Mouse (Mus musculus): ENCODE data around the gene Il6ra. TPM values are rescaled to one million over a fixed set of nuclear protein-coding genes. Genes with fewer than 3 reads are reported as not detected.
"Not testable (repeated sequence)": the region's sequence is repeated elsewhere in the genome, so short reads cannot be mapped to it uniquely, and the experiment has no call there.

The Il6ra gene
- total and polyA plus RNA-seq, 3 experiments = under 0.01 TPM; not detected in 2

DNA sequence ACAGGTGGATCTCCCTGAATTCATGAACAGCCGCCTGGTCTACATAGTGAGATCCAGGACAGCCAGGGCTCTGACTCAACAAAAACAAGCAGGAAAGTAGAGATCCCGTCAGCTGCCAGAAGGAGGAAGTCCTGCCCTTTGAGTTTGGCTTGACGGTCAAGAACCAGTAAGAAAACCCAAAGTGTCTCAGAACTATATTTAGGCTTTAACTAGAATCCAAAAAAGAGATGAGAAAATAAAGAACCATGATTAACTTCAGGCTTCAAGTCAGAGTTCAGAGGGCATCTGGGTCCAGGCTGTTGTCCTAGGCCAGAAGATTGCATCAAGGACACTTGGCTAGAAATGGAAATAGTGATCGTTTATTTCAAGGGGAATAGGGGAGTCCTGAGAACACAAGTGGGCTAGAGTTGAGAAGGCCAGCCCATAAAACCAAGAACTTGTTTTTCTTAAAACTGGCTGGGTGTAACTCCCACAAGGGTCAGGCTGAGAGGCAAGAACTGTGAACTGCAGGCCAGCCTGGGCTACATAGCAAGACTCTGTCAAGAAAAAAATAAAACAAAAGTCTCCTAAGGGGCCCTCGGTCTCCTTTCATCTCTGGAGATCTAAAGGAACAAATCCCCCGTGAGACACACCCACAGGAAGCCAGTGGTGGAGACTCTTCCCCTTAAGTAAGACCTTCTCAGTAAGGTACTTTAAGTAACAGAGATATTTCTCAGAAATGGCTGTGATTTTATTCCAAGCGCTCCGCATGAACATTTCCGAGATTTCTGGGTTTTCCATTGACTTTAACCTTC is 49.1 kb downstream of the Il6ra start:
- Histone ChIP-seq H3K4me3 (ENCODE audit: low read depth, low read length) (no peak overlapping the region), H3K9me3 (replicated peaks) (no peaks in the 10 kb centered on the region), H3K4me1 (ENCODE audit: insufficient read depth, low read depth, low read length) (no peaks in the 10 kb centered on the region), H3K36me3 (replicated peaks) (no peaks in the 10 kb centered on the region), H3K27me3 (ENCODE audit: insufficient read depth, low read length) (peaks cover 20% of the 10 kb centered on the region)
- no peak for ATAC-seq (ENCODE audit: extremely low read depth, insufficient number of reproducible peaks, low FRiP score, poor library complexity, severe bottlenecking)
- TF ChIP-seq POLR2AphosphoS5 (IDR thresholded peaks at IDR 0.05; ENCODE audit: insufficient replicate concordance, low read depth, low read length) (no peak), TAL1 (conservative IDR thresholded peaks at IDR 0.05; ENCODE audit: low read depth, low read length) (no peak), GATA1 (IDR thresholded peaks at IDR 0.05; ENCODE audit: borderline replicate concordance, low read length) (no peak), CTCF (IDR thresholded peaks at IDR 0.05; ENCODE audit: low read depth, low read length) (no peak), GATA2 (IDR thresholded peaks at IDR 0.05; ENCODE audit: borderline replicate concordance, low read depth, low read length) (no peak)
- no peak for DNase-seq (ENCODE audit: low spot score)

DNA sequence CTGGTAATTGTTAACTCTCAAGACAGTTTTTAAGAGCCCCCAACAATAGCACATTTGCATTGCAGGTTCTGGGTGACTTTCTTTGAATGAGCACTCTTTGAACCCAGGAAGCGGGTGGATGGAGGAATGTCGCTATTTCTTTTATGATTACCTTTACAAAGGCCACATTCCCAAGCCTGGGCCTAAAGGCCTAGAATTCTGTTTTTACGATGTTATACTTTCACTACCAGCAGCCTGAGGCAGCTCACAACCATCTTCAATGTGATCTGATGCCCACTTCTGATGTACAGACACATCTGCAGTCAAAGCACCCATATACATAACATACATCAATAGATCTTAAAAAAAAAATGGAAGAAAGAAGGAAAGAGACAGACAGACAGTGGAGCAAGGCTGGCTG is 49.7 kb downstream of the Il6ra start:
- not testable (repeated sequence) for ATAC-seq (ENCODE audit: extremely low read depth, insufficient number of reproducible peaks, low FRiP score, poor library complexity, severe bottlenecking); H3K9me3 ChIP-seq (replicated peaks); H3K4me3 ChIP-seq (ENCODE audit: low read depth, low read length); DNase-seq (ENCODE audit: low spot score); H3K36me3 ChIP-seq (replicated peaks); H3K4me1 ChIP-seq (ENCODE audit: insufficient read depth, low read depth, low read length)
- H3K27me3 ChIP-seq (ENCODE audit: insufficient read depth, low read length) = peaks cover 22% of the 10 kb centered on the region

- ATAC-seq (ENCODE audit: extremely low read depth, insufficient number of reproducible peaks, low FRiP score, poor library complexity, severe bottlenecking) = no peak
- H3K4me3 ChIP-seq (ENCODE audit: low read depth, low read length) = no peak overlapping the region
- no peak for TF ChIP-seq GATA1 (IDR thresholded peaks at IDR 0.05; ENCODE audit: borderline replicate concordance, low read length)
- TF ChIP-seq TAL1 (conservative IDR thresholded peaks at IDR 0.05; ENCODE audit: low read depth, low read length) = no peak
- TF ChIP-seq CTCF (IDR thresholded peaks at IDR 0.05; ENCODE audit: low read depth, low read length) = no peak
- no peak for TF ChIP-seq POLR2AphosphoS5 (IDR thresholded peaks at IDR 0.05; ENCODE audit: insufficient replicate concordance, low read depth, low read length)
- TF ChIP-seq GATA2 (IDR thresholded peaks at IDR 0.05; ENCODE audit: borderline replicate concordance, low read depth, low read length) = no peak
- no peak for DNase-seq (ENCODE audit: low spot score)
- peaks cover 22% of the 10 kb centered on the region for H3K27me3 ChIP-seq (ENCODE audit: insufficient read depth, low read length)
- H3K9me3 ChIP-seq (replicated peaks) = peaks cover 2% of the 10 kb centered on the region; the same call in 1 of the 2 replicates
- no peaks in the 10 kb centered on the region for H3K4me1 ChIP-seq (ENCODE audit: insufficient read depth, low read depth, low read length)
- H3K36me3 ChIP-seq (replicated peaks) = no peaks in the 10 kb centered on the region
Measured at GRCm38 (mm10) chr3:89862182-89862761, 50.7 kb downstream of the Il6ra start.

DNA sequence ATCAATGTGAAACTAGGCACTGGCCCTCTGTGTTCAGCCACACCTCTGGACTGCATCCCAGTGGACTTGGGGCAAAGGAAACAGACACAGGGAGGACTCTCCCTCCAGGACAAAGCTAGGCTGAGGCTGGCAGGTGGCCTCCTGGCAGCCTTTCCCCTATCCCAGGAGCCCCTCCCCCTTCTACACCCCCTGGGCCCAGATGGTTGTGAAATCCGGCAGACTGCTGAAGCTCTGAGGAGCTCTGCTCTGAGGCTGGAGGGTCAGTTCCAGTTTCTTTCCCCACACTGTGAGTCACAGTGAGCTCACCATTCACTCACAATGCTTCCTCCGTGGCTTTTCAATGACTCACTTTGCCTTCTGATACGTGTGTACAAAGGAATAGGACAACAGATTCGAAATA is 51.9 kb downstream of the Il6ra start:
- peaks cover 22% of the 10 kb centered on the region for H3K27me3 ChIP-seq (ENCODE audit: insufficient read depth, low read length)
- ATAC-seq (ENCODE audit: extremely low read depth, insufficient number of reproducible peaks, low FRiP score, poor library complexity, severe bottlenecking) = no peak
- peaks cover 3% of the 10 kb centered on the region; the same call in 1 of the 2 replicates for H3K9me3 ChIP-seq (replicated peaks)
- no peaks in the 10 kb centered on the region for H3K36me3 ChIP-seq (replicated peaks)
- TF ChIP-seq TAL1 (conservative IDR thresholded peaks at IDR 0.05; ENCODE audit: low read depth, low read length) (no peak), POLR2AphosphoS5 (IDR thresholded peaks at IDR 0.05; ENCODE audit: insufficient replicate concordance, low read depth, low read length) (no peak)
- H3K4me3 ChIP-seq (ENCODE audit: low read depth, low read length) = no peak overlapping the region
- DNase-seq (ENCODE audit: low spot score) = no peak
- no peaks in the 10 kb centered on the region for H3K4me1 ChIP-seq (ENCODE audit: insufficient read depth, low read depth, low read length)

- H3K4me1 ChIP-seq (ENCODE audit: insufficient read depth, low read depth, low read length) = no peaks in the 10 kb centered on the region
- no peak for DNase-seq (ENCODE audit: low spot score)
- ATAC-seq (ENCODE audit: extremely low read depth, insufficient number of reproducible peaks, low FRiP score, poor library complexity, severe bottlenecking) = no peak
Measured at GRCm38 (mm10) chr3:89860343-89860742, 52.7 kb downstream of the Il6ra start.

DNA sequence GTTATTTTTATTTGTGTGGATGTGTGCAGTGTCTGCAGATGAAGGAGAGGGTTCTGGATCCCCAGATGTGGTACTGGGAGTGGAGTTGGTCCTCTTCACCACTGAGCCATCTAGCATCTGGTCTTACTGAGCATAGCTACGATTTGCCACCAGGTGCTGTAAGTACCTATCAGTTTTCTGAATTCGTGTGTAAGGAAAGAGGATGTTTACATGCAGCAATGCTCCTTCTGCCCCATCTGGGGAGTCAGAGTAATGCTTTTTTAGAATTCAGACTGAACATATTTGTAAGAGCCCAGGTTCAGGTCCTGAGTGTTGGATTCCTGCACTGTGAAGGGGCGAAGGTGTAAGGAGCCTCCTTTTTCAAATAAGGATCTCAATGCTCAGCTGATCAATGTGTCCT is 53.1 kb downstream of the Il6ra start:
- Histone ChIP-seq H3K4me1 (ENCODE audit: insufficient read depth, low read depth, low read length) (no peaks in the 10 kb centered on the region), H3K27me3 (ENCODE audit: insufficient read depth, low read length) (peaks cover 17% of the 10 kb centered on the region), H3K9me3 (replicated peaks) (peaks cover 3% of the 10 kb centered on the region; the same call in 1 of the 2 replicates), H3K36me3 (replicated peaks) (no peaks in the 10 kb centered on the region), H3K4me3 (ENCODE audit: low read depth, low read length) (no peak overlapping the region)
- TF ChIP-seq GATA2 (IDR thresholded peaks at IDR 0.05; ENCODE audit: borderline replicate concordance, low read depth, low read length) (no peak), CTCF (IDR thresholded peaks at IDR 0.05; ENCODE audit: low read depth, low read length) (no peak), POLR2AphosphoS5 (IDR thresholded peaks at IDR 0.05; ENCODE audit: insufficient replicate concordance, low read depth, low read length) (no peak), TAL1 (conservative IDR thresholded peaks at IDR 0.05; ENCODE audit: low read depth, low read length) (no peak), GATA1 (IDR thresholded peaks at IDR 0.05; ENCODE audit: borderline replicate concordance, low read length) (no peak)
- no peak for ATAC-seq (ENCODE audit: extremely low read depth, insufficient number of reproducible peaks, low FRiP score, poor library complexity, severe bottlenecking)
- no peak for DNase-seq (ENCODE audit: low spot score)

More at GRCm38 (mm10) chr3:89860343-89860742, 52.7 kb downstream of the Il6ra start:
- Histone ChIP-seq H3K4me3 (ENCODE audit: low read depth, low read length) (no peak overlapping the region), H3K9me3 (replicated peaks) (peaks cover 3% of the 10 kb centered on the region; the same call in 1 of the 2 replicates), H3K36me3 (replicated peaks) (no peaks in the 10 kb centered on the region), H3K27me3 (ENCODE audit: insufficient read depth, low read length) (peaks cover 20% of the 10 kb centered on the region)
- TF ChIP-seq TAL1 (conservative IDR thresholded peaks at IDR 0.05; ENCODE audit: low read depth, low read length) (no peak), POLR2AphosphoS5 (IDR thresholded peaks at IDR 0.05; ENCODE audit: insufficient replicate concordance, low read depth, low read length) (no peak), CTCF (IDR thresholded peaks at IDR 0.05; ENCODE audit: low read depth, low read length) (no peak), GATA2 (IDR thresholded peaks at IDR 0.05; ENCODE audit: borderline replicate concordance, low read depth, low read length) (no peak), GATA1 (IDR thresholded peaks at IDR 0.05; ENCODE audit: borderline replicate concordance, low read length) (no peak)

Data from G1E (cell line).